Mouse (Mus musculus) layer of hippocampus, postnatal 14 days (tissue): ENCODE results near the gene Ogfr. TPM values are rescaled to one million over a fixed set of nuclear protein-coding genes. Genes with fewer than 3 reads are reported as not detected.

Experiments used
- DNase-seq, 2 experiments: peaks; one replicate each; pipeline ENCODE4 v3.0.0; 2021 to 2022; ENCODE audit warnings: low spot score in 2 of 2, mixed read lengths in 1 of 2
- total RNA-seq, 2 experiments: library from RNA; stranded (reverse); gene quantifications; 2 replicates each; pipeline ENCODE4 v1.2.3; 2021

Gene Ogfr
- total RNA-seq, 2 experiments from 2014 or later, result 63.3 to 65.1 TPM

GRCm38 (mm10) chr2:180598157-180598705 is 9.2 kb downstream of the Ogfr start:
- peak in 1 of 2 experiments; percentile 48 for DNase-seq

GRCm38 (mm10) chr2:180600569-180601021 is 11.6 kb downstream of the Ogfr start:
- DNase-seq, result peak; percentile 42 to 68

- no peak for DNase-seq
These were observed 15.7 kb downstream of the Ogfr start for GRCm38 (mm10) chr2:180604781-180605180.

- no peak for DNase-seq
These were observed 21.2 kb downstream of the Ogfr start for GRCm38 (mm10) chr2:180610283-180610682.

GRCm38 (mm10) chr2:180611882-180612281 is 22.8 kb downstream of the Ogfr start:
- DNase-seq, result no peak

- no peak for DNase-seq
These were observed 52.8 kb downstream of the Ogfr start for GRCm38 (mm10) chr2:180641576-180642554.

- DNase-seq, result no peak
These were observed 53.7 kb downstream of the Ogfr start, which contains the start of gene Tcfl5 for GRCm38 (mm10) chr2:180642555-180643260. Gene Tcfl5, minus strand, starts transcription at chr2:180642708.

GRCm38 (mm10) chr2:180643626-180644025 is 54.6 kb downstream of the Ogfr start:
- DNase-seq, result no peak

Other genes with a start within 250 kb of the Ogfr start
- 1 to 10 TPM in 1 of 2 experiments, under 1 TPM in 1; 0.94 to 2.0 TPM for gene Slco4a1, start 133.0 kb upstream of the Ogfr start, total RNA-seq
- 1 to 10 TPM; 7.3 to 7.9 TPM for gene Ntsr1, start 89.3 kb upstream of the Ogfr start, total RNA-seq
- gene Mrgbp, start 7.9 kb upstream of the Ogfr start, total RNA-seq, result 10 to 100 TPM; 19.9 to 21.1 TPM
- gene Col9a3, start 8.5 kb downstream of the Ogfr start, total RNA-seq, result 10 to 100 TPM; 33.3 to 56.0 TPM
- 1 to 10 TPM; 1.2 to 2.0 TPM for gene Tcfl5, start 53.5 kb downstream of the Ogfr start, total RNA-seq
- 10 to 100 TPM; 54.2 to 56.9 TPM for gene Dido1, start 120.8 kb downstream of the Ogfr start, total RNA-seq
- 10 to 100 TPM; 60.5 to 62.0 TPM for gene Gid8, start 120.9 kb downstream of the Ogfr start, total RNA-seq
- under 1 TPM; 0.28 to 0.67 TPM for gene Slc17a9, start 136.0 kb downstream of the Ogfr start, total RNA-seq
- under 1 TPM; 0.14 to 0.25 TPM for gene Bhlhe23, start 187.7 kb downstream of the Ogfr start, total RNA-seq